Mouse (Mus musculus): ENCODE data around the gene Ccdc28a. TPM values are rescaled to one million over a fixed set of nuclear protein-coding genes. Genes with fewer than 3 reads are reported as not detected.

The Ccdc28a gene
- total and polyA plus RNA-seq, 2 experiments = 20.9 to 21.7 TPM

GRCm38 (mm10) chr10:18200656-18201055, 34.1 kb downstream of the Ccdc28a start:
- Histone ChIP-seq H3K27ac (replicated peaks; ENCODE audit: insufficient read depth, low read depth, low read length) (no peak overlapping the region), H3K4me3 (ENCODE audit: insufficient read depth, low read depth, low read length) (no peak overlapping the region), H3K36me3 (ENCODE audit: control insufficient read depth, insufficient read depth, low read length) (no peaks in the 10 kb centered on the region), H3K79me2 (ENCODE audit: control insufficient read depth, insufficient read depth, low read length) (no peaks in the 10 kb centered on the region), H3K27me3 (ENCODE audit: control insufficient read depth, insufficient read depth, low read length) (no peaks in the 10 kb centered on the region), H3K9ac (ENCODE audit: low read depth, low read length) (no peak overlapping the region), H3K4me1 (ENCODE audit: control insufficient read depth, insufficient read depth, low read length) (no peaks in the 10 kb centered on the region; the same call in 1 of the 2 replicates)
- TF ChIP-seq CTCF (IDR thresholded peaks at IDR 0.05; ENCODE audit: low read depth, low read length) (no peak), POLR2A (IDR thresholded peaks at IDR 0.05; ENCODE audit: extremely low read depth, insufficient read depth, low read length) (no peak)
- WGBS = 78% methylated on average over 9 of the region's 9 CpGs
- no peak for DNase-seq (ENCODE audit: extremely low read depth, low read depth, low spot score)

GRCm38 (mm10) chr10:18199919-18200318, 34.9 kb downstream of the Ccdc28a start:
- Histone ChIP-seq H3K79me2 (ENCODE audit: control insufficient read depth, insufficient read depth, low read length) (no peaks in the 10 kb centered on the region), H3K4me3 (ENCODE audit: insufficient read depth, low read depth, low read length) (no peak overlapping the region), H3K27ac (replicated peaks; ENCODE audit: insufficient read depth, low read depth, low read length) (no peak overlapping the region), H3K36me3 (ENCODE audit: control insufficient read depth, insufficient read depth, low read length) (no peaks in the 10 kb centered on the region), H3K27me3 (ENCODE audit: control insufficient read depth, insufficient read depth, low read length) (no peaks in the 10 kb centered on the region), H3K4me1 (ENCODE audit: control insufficient read depth, insufficient read depth, low read length) (no peaks in the 10 kb centered on the region; the same call in 1 of the 2 replicates), H3K9ac (ENCODE audit: low read depth, low read length) (no peak overlapping the region)
- DNase-seq (ENCODE audit: extremely low read depth, low read depth, low spot score) = no peak
- no peak for TF ChIP-seq POLR2A (IDR thresholded peaks at IDR 0.05; ENCODE audit: extremely low read depth, insufficient read depth, low read length)
- no peak for TF ChIP-seq CTCF (IDR thresholded peaks at IDR 0.05; ENCODE audit: low read depth, low read length)
- 42% methylated on average over 4 of the region's 4 CpGs for WGBS

- no peaks in the 10 kb centered on the region; the same call in 1 of the 2 replicates for H3K4me1 ChIP-seq (ENCODE audit: control insufficient read depth, insufficient read depth, low read length)
- no peak overlapping the region for H3K9ac ChIP-seq (ENCODE audit: low read depth, low read length)
- no peaks in the 10 kb centered on the region for H3K27me3 ChIP-seq (ENCODE audit: control insufficient read depth, insufficient read depth, low read length)
- no peak overlapping the region for H3K4me3 ChIP-seq (ENCODE audit: insufficient read depth, low read depth, low read length)
- H3K36me3 ChIP-seq (ENCODE audit: control insufficient read depth, insufficient read depth, low read length) = no peaks in the 10 kb centered on the region
- no peaks in the 10 kb centered on the region for H3K79me2 ChIP-seq (ENCODE audit: control insufficient read depth, insufficient read depth, low read length)
- no peak overlapping the region for H3K27ac ChIP-seq (replicated peaks; ENCODE audit: insufficient read depth, low read depth, low read length)
- TF ChIP-seq CTCF (IDR thresholded peaks at IDR 0.05; ENCODE audit: low read depth, low read length) (no peak), POLR2A (IDR thresholded peaks at IDR 0.05; ENCODE audit: extremely low read depth, insufficient read depth, low read length) (no peak)
- no peak for DNase-seq (ENCODE audit: extremely low read depth, low read depth, low spot score)
- 76% methylated on average over 5 of the region's 5 CpGs for WGBS
Measured at GRCm38 (mm10) chr10:18198286-18199015, 36.3 kb downstream of the Ccdc28a start.

GRCm38 (mm10) chr10:18197206-18197979, 37.4 kb downstream of the Ccdc28a start:
- WGBS = 47% methylated on average over 14 of the region's 14 CpGs
- no peaks in the 10 kb centered on the region for H3K27me3 ChIP-seq (ENCODE audit: control insufficient read depth, insufficient read depth, low read length)
- no peak for TF ChIP-seq POLR2A (IDR thresholded peaks at IDR 0.05; ENCODE audit: extremely low read depth, insufficient read depth, low read length)
- TF ChIP-seq CTCF (IDR thresholded peaks at IDR 0.05; ENCODE audit: low read depth, low read length) = peak; percentile 62
- peak; percentile 70 for DNase-seq (ENCODE audit: extremely low read depth, low read depth, low spot score)
- H3K27ac ChIP-seq (replicated peaks; ENCODE audit: insufficient read depth, low read depth, low read length) = no peak overlapping the region
- H3K79me2 ChIP-seq (ENCODE audit: control insufficient read depth, insufficient read depth, low read length) = no peaks in the 10 kb centered on the region
- H3K9ac ChIP-seq (ENCODE audit: low read depth, low read length) = peak overlapping the region; percentile 64
- no peaks in the 10 kb centered on the region for H3K36me3 ChIP-seq (ENCODE audit: control insufficient read depth, insufficient read depth, low read length)
- H3K4me1 ChIP-seq (ENCODE audit: control insufficient read depth, insufficient read depth, low read length) = no peaks in the 10 kb centered on the region; the same call in 1 of the 2 replicates
- H3K4me3 ChIP-seq (ENCODE audit: insufficient read depth, low read depth, low read length) = peak overlapping the region; percentile 43

GRCm38 (mm10) chr10:18194737-18195141, 40.1 kb downstream of the Ccdc28a start:
- Histone ChIP-seq H3K36me3 (ENCODE audit: control insufficient read depth, insufficient read depth, low read length) (no peaks in the 10 kb centered on the region), H3K9ac (ENCODE audit: low read depth, low read length) (no peak overlapping the region), H3K27me3 (ENCODE audit: control insufficient read depth, insufficient read depth, low read length) (no peaks in the 10 kb centered on the region), H3K4me1 (ENCODE audit: control insufficient read depth, insufficient read depth, low read length) (no peaks in the 10 kb centered on the region; the same call in 1 of the 2 replicates), H3K27ac (replicated peaks; ENCODE audit: insufficient read depth, low read depth, low read length) (no peak overlapping the region), H3K4me3 (ENCODE audit: insufficient read depth, low read depth, low read length) (no peak overlapping the region), H3K79me2 (ENCODE audit: control insufficient read depth, insufficient read depth, low read length) (no peaks in the 10 kb centered on the region)
- no peak for TF ChIP-seq POLR2A (IDR thresholded peaks at IDR 0.05; ENCODE audit: extremely low read depth, insufficient read depth, low read length)
- no peak for TF ChIP-seq CTCF (IDR thresholded peaks at IDR 0.05; ENCODE audit: low read depth, low read length)
- DNase-seq (ENCODE audit: extremely low read depth, low read depth, low spot score) = no peak
- 65% methylated on average over 14 of the region's 14 CpGs for WGBS

Measured in liver, adult 2 months (tissue).